Mouse (Mus musculus) heart, embryonic 11.5 days (tissue): ENCODE measurements around the gene Spa17. TPM values are rescaled to one million over a fixed set of nuclear protein-coding genes. Genes with fewer than 3 reads are reported as not detected.
A peak's percentile ranks its signal among the peaks of the same experiment; 100 is the strongest.

Experiments used
- ATAC-seq: fragments of 200-750 bp; cut with Nextera tagmentation; replicated peaks from 2 replicates; pipeline ENCODE4 v1.8.0; 2017; ENCODE audit warnings: moderate library complexity; ENCODE audit not compliant: insufficient number of reproducible peaks, low FRiP score, low TSS enrichment
- H3K27ac ChIP-seq: fragments of 300-500 bp; sonication (generic); 2 replicates; pipeline ENCODE4 v1.5.1; 2014; ENCODE audit warnings: mild to moderate bottlenecking, low read depth, low read length
- H3K27me3 ChIP-seq: fragments of 300-500 bp; sonication (generic); 2 replicates; pipeline ENCODE4 v1.6.1; 2014; ENCODE audit warnings: mild to moderate bottlenecking, low read length, mixed read lengths; ENCODE audit not compliant: control insufficient read depth, insufficient read depth
- H3K36me3 ChIP-seq: fragments of 300-500 bp; sonication (generic); 2 replicates; pipeline ENCODE4 v1.6.1; 2014; ENCODE audit warnings: mild to moderate bottlenecking, low read length, moderate library complexity, mixed read lengths; ENCODE audit not compliant: control insufficient read depth, insufficient read depth
- H3K4me1 ChIP-seq: fragments of 300-500 bp; sonication (generic); 2 replicates; pipeline ENCODE4 v1.6.1; 2014; ENCODE audit warnings: low read length; ENCODE audit not compliant: control insufficient read depth, insufficient read depth
- H3K4me2 ChIP-seq: fragments of 300-500 bp; sonication (generic); 2 replicates; pipeline ENCODE4 v1.6.1; 2014; ENCODE audit warnings: mild to moderate bottlenecking, moderate library complexity
- H3K4me3 ChIP-seq: fragments of 300-500 bp; sonication (generic); 2 replicates; pipeline ENCODE4 v1.5.1; 2014; ENCODE audit warnings: low read depth, low read length
- H3K9ac ChIP-seq: fragments of 300-500 bp; sonication (generic); 2 replicates; pipeline ENCODE4 v1.6.1; 2014; ENCODE audit warnings: mild to moderate bottlenecking, low read depth, low read length, moderate library complexity
- H3K9me3 ChIP-seq: fragments of 300-500 bp; sonication (generic); replicated peaks from 2 replicates; pipeline ENCODE4 v1.6.1; 2016; ENCODE audit warnings: low read length; ENCODE audit not compliant: control insufficient read depth
- WGBS: fragments of 180-500 bp; shearing (Covaris S2); extraction: QIAGEN DNeasy Blood & Tissue Kit; methylation state at CpG from one replicate; pipeline ENCODE4 v1.1.7; 2014; ENCODE audit not compliant: insufficient replicate concordance; 5-methylcytosine and 5-hydroxymethylcytosine counted together
- polyA plus RNA-seq: library from polyadenylated mRNA; unstranded; fragments of >200 nt; fragmentation: Nextera tagmentation; extraction: Ambion mirVana; gene quantifications from 2 replicates; pipeline ENCODE4 v1.2.1, GENCODE M21; 2014

Gene Spa17
- polyA plus RNA-seq, 1 experiment from 2014 or later = 10.0 TPM

DNA sequence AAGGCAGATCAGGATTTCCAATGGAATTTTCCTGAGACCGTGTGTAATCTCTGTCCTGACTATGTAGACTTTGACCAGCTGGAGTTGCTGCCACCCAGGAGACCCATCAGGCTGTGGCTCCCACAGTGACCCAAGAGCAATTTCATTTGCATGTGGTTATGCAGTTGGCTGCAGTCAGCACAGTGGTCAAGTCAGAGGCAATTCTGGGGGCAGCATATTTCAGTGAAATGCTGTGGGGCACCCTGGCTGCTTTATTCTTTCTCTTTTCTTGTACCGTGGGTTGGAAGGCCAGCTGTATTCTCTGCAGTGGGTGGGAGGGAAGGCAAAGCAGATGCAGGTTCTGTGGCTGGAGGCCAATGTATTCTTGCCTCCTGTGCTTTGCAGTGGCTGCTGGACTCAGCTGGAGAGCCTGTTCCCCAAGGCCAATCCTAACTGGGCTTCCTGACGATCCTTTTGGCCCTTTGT lies 12.6 kb upstream of the Spa17 start:
- no peak for ATAC-seq

DNA sequence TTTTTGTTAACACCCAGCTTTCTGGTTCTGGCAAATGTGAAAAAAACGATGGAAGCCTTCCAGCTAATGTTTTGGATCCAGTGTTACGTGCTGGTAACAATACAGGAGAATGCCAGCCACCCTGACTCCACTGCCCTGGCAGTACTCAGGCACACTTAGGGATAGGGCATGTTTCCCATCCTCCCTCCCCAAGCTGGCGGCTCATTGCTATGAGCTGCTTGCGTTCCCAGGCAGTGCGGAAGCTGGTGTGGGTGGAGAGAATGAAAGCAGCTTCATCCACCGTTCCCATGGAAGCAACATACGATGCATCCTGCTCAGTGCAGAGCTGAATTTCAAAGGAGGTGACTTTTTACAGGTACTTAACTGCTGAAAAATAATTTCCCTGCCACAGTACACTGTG lies 12.1 kb upstream of the Spa17 start:
- no peak overlapping the region for H3K4me3 ChIP-seq
- H3K9ac ChIP-seq = no peak overlapping the region
- ATAC-seq = 0 out of 2 replicates have a peak, but pooled peaks have one; percentile 31
- H3K27me3 ChIP-seq = no peaks in the 10 kb centered on the region
- H3K9me3 ChIP-seq = no peaks in the 10 kb centered on the region
- H3K4me1 ChIP-seq = no peaks in the 10 kb centered on the region
- no peaks in the 10 kb centered on the region for H3K36me3 ChIP-seq
- no peak overlapping the region for H3K27ac ChIP-seq
- WGBS = 26% methylated on average over 7 of the region's 7 CpGs
- H3K4me2 ChIP-seq = no peak overlapping the region

More for the DNA sequence above, 12.6 kb upstream of the Spa17 start:
- Histone ChIP-seq H3K27ac (no peak overlapping the region), H3K36me3 (no peaks in the 10 kb centered on the region), H3K4me1 (no peaks in the 10 kb centered on the region), H3K27me3 (no peaks in the 10 kb centered on the region), H3K9ac (no peak overlapping the region), H3K9me3 (no peaks in the 10 kb centered on the region), H3K4me3 (no peak overlapping the region), H3K4me2 (no peak overlapping the region)
- WGBS = 18% methylated on average over 3 of the region's 3 CpGs

DNA sequence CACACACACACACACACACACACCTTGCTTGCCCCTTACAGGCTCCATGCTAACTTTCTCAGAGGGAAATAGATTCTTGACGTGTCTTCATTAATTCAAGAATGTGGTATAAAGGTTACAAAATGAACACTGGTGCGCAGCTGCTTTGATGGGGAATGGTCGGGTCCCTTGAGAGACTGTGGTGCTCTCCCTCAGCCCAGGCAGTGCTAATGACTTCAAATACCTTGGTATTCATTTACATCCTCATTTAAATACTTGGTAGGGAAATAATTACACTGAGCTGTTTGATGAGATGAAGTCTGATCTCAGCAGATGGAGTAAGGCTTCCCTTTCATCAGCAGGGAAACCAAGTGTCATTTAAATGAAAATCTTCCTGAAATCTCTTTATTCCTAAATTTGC lies 11.6 kb upstream of the Spa17 start:
- Histone ChIP-seq H3K9ac (no peak overlapping the region), H3K4me3 (no peak overlapping the region), H3K27me3 (no peaks in the 10 kb centered on the region), H3K27ac (no peak overlapping the region), H3K36me3 (no peaks in the 10 kb centered on the region), H3K4me2 (no peak overlapping the region), H3K4me1 (no peaks in the 10 kb centered on the region), H3K9me3 (no peaks in the 10 kb centered on the region)
- 60% methylated on average over 3 of the region's 3 CpGs for WGBS
- no peak for ATAC-seq

DNA sequence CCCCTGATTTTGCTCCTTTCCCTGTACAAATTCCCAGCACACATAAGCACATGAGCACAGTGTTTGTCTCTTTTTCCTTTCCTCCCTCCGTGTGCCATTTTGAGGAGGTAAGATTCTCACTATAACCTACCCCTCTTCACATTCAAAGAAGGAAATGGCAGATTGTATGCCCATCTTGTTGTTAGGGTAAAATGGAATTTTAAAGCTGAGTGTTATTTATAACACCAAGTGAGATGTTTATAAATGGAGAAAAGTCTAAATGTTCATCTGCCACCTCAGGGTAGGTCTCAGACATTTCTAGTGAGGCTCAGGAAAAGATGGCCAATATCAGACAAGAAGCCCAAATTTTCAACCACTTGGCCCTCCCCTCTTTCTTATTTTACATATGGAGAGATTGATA lies 11.0 kb upstream of the Spa17 start:
- Histone ChIP-seq H3K4me3 (no peak overlapping the region), H3K9me3 (no peaks in the 10 kb centered on the region), H3K36me3 (no peaks in the 10 kb centered on the region), H3K4me1 (no peaks in the 10 kb centered on the region), H3K27me3 (no peaks in the 10 kb centered on the region), H3K9ac (no peak overlapping the region), H3K27ac (no peak overlapping the region), H3K4me2 (no peak overlapping the region)
- ATAC-seq = no peak
- 90% methylated on average over 1 of the region's 1 CpGs for WGBS

DNA sequence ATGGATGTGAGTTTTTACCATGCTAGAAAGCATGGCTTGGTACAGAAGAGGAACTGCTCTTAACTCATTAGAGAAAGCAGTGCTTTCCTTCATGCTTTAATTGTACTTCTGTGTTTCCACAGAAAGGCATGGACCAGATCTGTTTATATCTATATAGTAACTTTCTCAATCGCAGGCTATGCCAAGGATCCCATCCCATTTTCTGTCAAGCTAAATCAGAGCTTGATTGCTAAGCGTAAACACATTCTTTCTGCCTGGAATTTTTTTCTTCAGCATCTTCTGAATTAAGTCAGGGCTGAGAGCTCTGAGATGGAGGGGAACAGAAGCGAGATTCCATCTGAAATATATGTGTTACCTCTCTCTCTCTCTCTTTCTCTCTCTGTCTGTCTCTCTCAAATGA lies 10.5 kb upstream of the Spa17 start:
- H3K27ac ChIP-seq = no peak overlapping the region
- H3K4me2 ChIP-seq = no peak overlapping the region
- no peaks in the 10 kb centered on the region for H3K36me3 ChIP-seq
- 82% methylated on average over 3 of the region's 3 CpGs for WGBS
- no peaks in the 10 kb centered on the region for H3K9me3 ChIP-seq
- H3K4me1 ChIP-seq = no peaks in the 10 kb centered on the region
- no peak overlapping the region for H3K9ac ChIP-seq
- no peak for ATAC-seq
- no peaks in the 10 kb centered on the region for H3K27me3 ChIP-seq
- no peak overlapping the region for H3K4me3 ChIP-seq

DNA sequence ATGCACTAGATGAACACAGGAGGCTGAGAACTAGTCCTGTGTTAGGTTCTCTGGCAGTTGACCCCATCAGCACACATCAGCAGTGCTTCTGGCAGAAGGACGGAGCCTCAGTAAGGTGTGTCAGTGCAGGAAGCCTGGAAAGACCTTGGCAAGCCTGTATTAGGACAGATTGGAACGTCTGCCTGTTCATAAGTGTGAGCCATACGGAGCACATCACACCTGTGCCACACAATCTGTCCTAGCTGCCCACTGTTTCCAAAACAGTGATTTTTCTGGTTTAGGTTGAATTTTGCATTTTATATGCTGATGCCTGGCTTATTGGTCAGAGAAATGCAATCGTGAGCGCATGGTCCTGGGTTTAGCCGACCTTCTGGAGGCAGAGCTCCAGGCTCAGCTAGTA lies 7.8 kb upstream of the Spa17 start:
- 81% methylated on average over 6 of the region's 6 CpGs for WGBS
- no peaks in the 10 kb centered on the region for H3K4me1 ChIP-seq
- no peak overlapping the region for H3K27ac ChIP-seq
- H3K4me3 ChIP-seq = no peak overlapping the region
- H3K27me3 ChIP-seq = no peaks in the 10 kb centered on the region
- ATAC-seq = no peak
- H3K4me2 ChIP-seq = no peak overlapping the region
- no peak overlapping the region for H3K9ac ChIP-seq
- no peaks in the 10 kb centered on the region for H3K9me3 ChIP-seq
- no peaks in the 10 kb centered on the region for H3K36me3 ChIP-seq

DNA sequence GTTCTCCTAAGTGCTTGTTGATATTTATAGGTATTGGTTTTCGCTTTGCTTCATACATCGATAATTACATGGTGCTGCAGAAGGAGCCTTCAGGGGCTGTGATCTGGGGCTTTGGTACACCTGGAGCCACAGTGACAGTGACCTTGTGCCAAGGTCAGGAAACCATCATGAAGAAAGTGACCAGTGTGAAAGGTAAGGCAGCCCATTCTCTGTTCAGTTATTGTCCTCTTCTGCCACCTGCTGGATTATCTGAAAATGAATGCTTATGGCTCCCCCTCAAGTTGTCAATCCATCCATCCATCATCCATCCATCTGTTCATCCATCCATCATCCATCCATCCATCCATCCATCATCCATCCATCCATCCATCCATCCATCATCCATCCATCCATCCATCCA lies 3.2 kb upstream of the Spa17 start:
- ATAC-seq = no peak
- no peak overlapping the region for H3K27ac ChIP-seq
- 39% methylated on average over 2 of the region's 2 CpGs for WGBS
- no peak overlapping the region for H3K4me2 ChIP-seq
- H3K4me3 ChIP-seq = no peak overlapping the region
- H3K9me3 ChIP-seq = no peaks in the 10 kb centered on the region
- no peaks in the 10 kb centered on the region for H3K27me3 ChIP-seq
- H3K36me3 ChIP-seq = no peaks in the 10 kb centered on the region
- no peaks in the 10 kb centered on the region; the same call in 1 of the 2 replicates for H3K4me1 ChIP-seq
- no peak overlapping the region for H3K9ac ChIP-seq

DNA sequence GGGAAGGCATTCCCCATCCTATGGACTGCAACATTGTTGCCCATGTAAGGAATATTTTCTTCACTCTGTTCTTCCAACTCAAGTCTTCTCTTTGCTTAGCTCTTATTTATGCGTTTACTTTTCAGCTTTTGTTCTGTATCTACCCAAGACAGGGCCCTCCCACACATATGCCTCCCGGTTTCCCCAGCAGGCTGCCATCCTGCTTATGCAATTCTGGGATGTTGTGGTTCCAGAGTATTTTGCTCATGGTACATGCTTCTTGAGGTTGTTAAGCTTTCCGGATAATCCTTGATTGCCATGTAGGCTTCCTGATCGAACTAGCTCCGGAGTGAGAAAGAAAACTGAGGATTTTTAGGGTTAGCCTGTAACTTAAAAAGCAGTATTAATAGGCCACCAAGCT lies 1.7 kb upstream of the Spa17 start:
- Histone ChIP-seq H3K27ac (no peak overlapping the region), H3K36me3 (no peaks in the 10 kb centered on the region), H3K4me3 (no peak overlapping the region), H3K9ac (no peak overlapping the region), H3K4me2 (no peak overlapping the region), H3K9me3 (no peaks in the 10 kb centered on the region), H3K4me1 (no peaks in the 10 kb centered on the region; the same call in 1 of the 2 replicates), H3K27me3 (no peaks in the 10 kb centered on the region)
- no peak for ATAC-seq
- WGBS = 72% methylated on average over 5 of the region's 5 CpGs

DNA sequence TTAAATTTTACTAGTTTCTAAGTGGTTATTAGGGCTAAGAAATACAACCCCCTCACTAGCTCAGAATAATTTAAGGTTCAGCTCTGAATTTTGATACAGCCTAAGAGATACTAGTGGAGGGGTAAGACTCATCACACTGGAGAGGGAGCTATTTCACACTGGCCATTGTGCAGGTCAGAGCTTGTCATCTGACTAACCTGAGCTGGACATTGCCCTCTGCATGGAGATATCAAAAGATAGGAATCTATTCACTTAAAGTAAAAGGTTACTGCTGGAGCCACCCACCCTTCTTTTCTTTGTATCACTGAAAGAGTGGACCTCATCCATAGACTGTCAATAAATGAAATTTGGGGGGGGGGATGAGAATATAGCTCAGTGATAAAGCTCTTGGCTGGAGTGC lies 794 bp upstream of the Spa17 start:
- Histone ChIP-seq H3K36me3 (no peaks in the 10 kb centered on the region), H3K27ac (no peak overlapping the region), H3K9me3 (no peaks in the 10 kb centered on the region), H3K4me2 (peak overlapping the region; percentile 82), H3K4me3 (no peak overlapping the region), H3K27me3 (no peaks in the 10 kb centered on the region), H3K9ac (no peak overlapping the region; the same call in 1 of the 2 replicates), H3K4me1 (no peaks in the 10 kb centered on the region; the same call in 1 of the 2 replicates)
- no peak for ATAC-seq
